Mouse (Mus musculus) gonadal fat pad, adult 2 months (tissue): ENCODE data around the gene Fry. TPM values are rescaled to one million over a fixed set of nuclear protein-coding genes. Genes with fewer than 3 reads are reported as not detected.

ENCODE experiments used
- DNase-seq: peaks from one replicate; pipeline ENCODE4 v3.0.0-alpha.2; 2012; ENCODE audit warnings: low read depth
- polyA plus RNA-seq: library from polyadenylated mRNA; depleted of rRNA; stranded (reverse); fragments of >200 nt; gene quantifications from 2 replicates; pipeline ENCODE4 v1.2.3, GENCODE M21; 2012

Gene Fry
- polyA plus RNA-seq, 1 experiment = 53.3 TPM

- DNase-seq = no peak
Observed at GRCm38 (mm10) chr5:150223546-150224239, 105.2 kb downstream of the Fry start.

GRCm38 (mm10) chr5:150229086-150229485, 110.6 kb downstream of the Fry start:
- no peak for DNase-seq

GRCm38 (mm10) chr5:150229776-150230175, 111.3 kb downstream of the Fry start:
- no peak for DNase-seq

GRCm38 (mm10) chr5:150232159-150233150, 114.0 kb downstream of the Fry start:
- DNase-seq = peak; percentile 88

- DNase-seq = no peak
Observed at GRCm38 (mm10) chr5:150233154-150233886, 114.9 kb downstream of the Fry start.

- no peak for DNase-seq
Observed at GRCm38 (mm10) chr5:150235931-150236330, 117.5 kb downstream of the Fry start.

GRCm38 (mm10) chr5:150236597-150236996, 118.2 kb downstream of the Fry start:
- no peak for DNase-seq

- DNase-seq = no peak
Observed at GRCm38 (mm10) chr5:150241638-150242037, 123.2 kb downstream of the Fry start.

GRCm38 (mm10) chr5:150246737-150247136, 128.3 kb downstream of the Fry start:
- no peak for DNase-seq

GRCm38 (mm10) chr5:150257764-150258163, 139.3 kb downstream of the Fry start:
- DNase-seq = no peak

GRCm38 (mm10) chr5:150259191-150260053, 141.0 kb downstream of the Fry start:
- DNase-seq = no peak

- DNase-seq = no peak
Observed at GRCm38 (mm10) chr5:150260054-150260386, 141.6 kb downstream of the Fry start.

GRCm38 (mm10) chr5:150261361-150261760, 142.9 kb downstream of the Fry start:
- no peak for DNase-seq

GRCm38 (mm10) chr5:150262046-150262716, 143.7 kb downstream of the Fry start:
- no peak for DNase-seq

GRCm38 (mm10) chr5:150262717-150263103, 144.3 kb downstream of the Fry start:
- no peak for DNase-seq

- DNase-seq = no peak
Observed at GRCm38 (mm10) chr5:150263162-150263561, 144.7 kb downstream of the Fry start.

- no peak for DNase-seq
Observed at GRCm38 (mm10) chr5:150263656-150264055, 145.2 kb downstream of the Fry start.

GRCm38 (mm10) chr5:150265005-150265404, 146.6 kb downstream of the Fry start:
- DNase-seq = no peak

GRCm38 (mm10) chr5:150265953-150266352, 147.5 kb downstream of the Fry start:
- DNase-seq = no peak

GRCm38 (mm10) chr5:150268261-150268660, 149.8 kb downstream of the Fry start:
- no peak for DNase-seq

- no peak for DNase-seq
Observed at GRCm38 (mm10) chr5:150270468-150270867, 152.0 kb downstream of the Fry start.
